Mouse (Mus musculus) adrenal gland, postnatal 14 days (tissue): ENCODE measurements at regions not wholly inside any gene's neighbourhood (a gene's known extent, or its start where the extent isn't known, plus 50 kb on each side); places are given as distances from the start of the nearest gene placed in this dataset.
A peak's percentile ranks its signal among the peaks of the same experiment; 100 is the strongest.

Experiments used
- DNase-seq: peaks from one replicate; pipeline ENCODE4 v3.0.0; 2021; ENCODE audit warnings: mixed read lengths

- peak; percentile 5 for DNase-seq
These were observed 52.2 kb upstream of the Vgll2 start for GRCm38 (mm10) chr10:51970113-51970512.
